Mouse (Mus musculus): Measurements from ENCODE around the gene Nadk2. TPM values are rescaled to one million over a fixed set of nuclear protein-coding genes. Genes with fewer than 3 reads are reported as not detected.

Nadk2 gene
- polyA plus RNA-seq, 1 experiment from 2014 or later: 35.3 TPM

DNA sequence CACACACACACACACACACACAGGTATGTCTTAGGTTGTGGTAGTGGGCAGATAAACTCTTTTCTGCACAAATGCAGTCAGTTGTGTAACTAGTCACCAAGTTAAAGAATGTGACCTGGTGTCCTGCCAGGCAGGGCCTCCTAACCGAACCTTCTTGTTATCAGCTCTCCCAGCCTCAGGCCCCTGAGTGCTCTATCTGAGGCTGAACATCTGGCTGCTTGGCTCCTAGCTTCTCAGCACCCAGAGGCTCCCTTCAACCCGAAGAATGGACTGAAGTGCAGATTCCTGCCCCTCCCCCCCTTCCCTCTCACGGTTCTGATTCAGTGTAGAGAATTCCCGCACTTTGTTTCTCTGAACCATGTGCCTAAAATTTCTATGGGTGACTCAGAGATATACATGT is 3.6 kb downstream of the Nadk2 start:
- Histone ChIP-seq H3K4me3 (no peak overlapping the region), H3K27me3 (no peaks in the 10 kb centered on the region), H3K4me2 (replicated peaks) (no peak overlapping the region), H3K9me3 (no peaks in the 10 kb centered on the region), H3K36me3 (no peaks in the 10 kb centered on the region), H3K9ac (replicated peaks) (no peak overlapping the region), H3K27ac (replicated peaks) (no peak overlapping the region), H3K4me1 (peaks cover 45% of the 10 kb centered on the region)
- WGBS: 21% methylated on average over 4 of the region's 4 CpGs
- ATAC-seq (ENCODE audit: low FRiP score, low read depth): no peak

DNA sequence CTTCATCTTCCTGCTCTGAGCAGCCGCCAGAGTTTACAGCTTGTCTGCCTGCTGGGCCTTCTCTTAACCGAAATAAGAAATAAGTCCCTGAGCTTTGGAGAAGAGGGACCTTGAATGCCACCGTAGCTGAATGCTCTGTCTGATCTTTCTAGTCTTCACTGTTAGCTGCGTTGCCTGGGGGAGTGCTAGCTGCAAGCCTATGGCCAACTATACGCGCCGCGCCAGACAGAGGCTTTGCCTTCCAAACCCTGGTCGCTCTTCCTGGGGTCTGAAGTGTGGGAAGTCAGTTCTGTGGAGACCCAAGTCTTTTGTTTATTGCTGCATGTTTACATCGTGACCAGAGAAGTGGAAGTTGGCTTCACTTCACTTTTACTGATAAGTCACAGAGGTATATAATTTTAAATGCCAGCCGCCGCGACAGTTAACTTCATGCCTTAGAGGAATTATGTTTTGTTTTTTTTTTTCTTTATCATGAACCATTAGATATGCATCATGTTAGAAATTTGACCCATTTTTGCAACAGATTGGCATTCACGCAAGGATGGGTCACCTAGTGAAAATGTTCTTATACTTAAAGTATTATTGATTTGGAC is 4.6 kb downstream of the Nadk2 start:
- no peak overlapping the region for H3K4me3 ChIP-seq
- H3K36me3 ChIP-seq: no peaks in the 10 kb centered on the region
- no peak overlapping the region for H3K4me2 ChIP-seq (replicated peaks)
- WGBS: 74% methylated on average over 14 of the region's 14 CpGs
- no peaks in the 10 kb centered on the region for H3K27me3 ChIP-seq
- no peak overlapping the region for H3K27ac ChIP-seq (replicated peaks)
- H3K4me1 ChIP-seq: peaks cover 38% of the 10 kb centered on the region
- no peak overlapping the region; the same call in 1 of the 2 replicates for H3K9ac ChIP-seq (replicated peaks)
- H3K9me3 ChIP-seq: no peaks in the 10 kb centered on the region
- ATAC-seq (ENCODE audit: low FRiP score, low read depth): no peak

DNA sequence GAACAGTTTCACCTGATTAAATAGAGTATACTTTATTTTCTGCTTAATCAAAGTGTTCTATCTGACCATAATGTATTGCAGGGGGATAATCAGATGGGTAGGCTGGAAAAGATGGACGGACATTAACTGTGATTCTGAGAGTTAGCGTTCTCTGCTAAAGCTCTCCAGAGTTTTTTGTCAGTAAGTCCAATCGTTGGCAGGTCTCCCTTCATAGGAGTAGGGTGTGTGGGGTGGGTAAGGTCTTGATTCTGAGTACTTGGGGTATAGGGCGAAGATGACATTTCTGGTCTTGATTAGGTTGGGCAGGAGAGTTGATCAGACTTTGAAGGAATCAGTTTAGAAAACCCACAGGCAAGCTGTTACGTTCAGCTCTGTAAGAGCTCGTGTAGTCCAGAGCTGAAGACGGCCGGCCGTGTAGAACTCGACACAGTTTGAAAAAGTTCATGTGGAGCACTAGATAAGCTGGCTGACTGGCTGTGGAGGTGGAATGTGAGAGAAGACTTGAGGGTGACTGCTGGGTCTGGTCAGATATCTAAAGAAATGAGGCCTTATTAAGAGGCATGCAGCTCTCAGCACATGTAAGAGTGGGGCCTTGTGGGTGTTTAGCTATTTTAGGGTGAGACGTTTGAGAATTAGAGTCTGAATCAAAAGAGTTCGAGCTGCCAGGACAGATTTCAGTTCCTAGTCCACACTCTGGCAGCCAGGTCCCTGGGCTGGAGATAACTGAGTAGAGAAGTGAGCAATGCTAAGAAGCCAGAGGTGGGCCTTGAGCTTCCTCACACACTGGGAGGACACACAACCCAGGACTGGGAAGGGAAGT is 7.6 kb downstream of the Nadk2 start:
- H3K4me2 ChIP-seq (replicated peaks): no peak overlapping the region
- H3K9me3 ChIP-seq: no peaks in the 10 kb centered on the region
- no peak overlapping the region for H3K27ac ChIP-seq (replicated peaks)
- no peak for ATAC-seq (ENCODE audit: low FRiP score, low read depth)
- no peak overlapping the region for H3K9ac ChIP-seq (replicated peaks)
- peaks cover 25% of the 10 kb centered on the region for H3K4me1 ChIP-seq
- H3K27me3 ChIP-seq: no peaks in the 10 kb centered on the region
- WGBS: 75% methylated on average over 12 of the region's 12 CpGs
- H3K36me3 ChIP-seq: no peaks in the 10 kb centered on the region
- H3K4me3 ChIP-seq: no peak overlapping the region

DNA sequence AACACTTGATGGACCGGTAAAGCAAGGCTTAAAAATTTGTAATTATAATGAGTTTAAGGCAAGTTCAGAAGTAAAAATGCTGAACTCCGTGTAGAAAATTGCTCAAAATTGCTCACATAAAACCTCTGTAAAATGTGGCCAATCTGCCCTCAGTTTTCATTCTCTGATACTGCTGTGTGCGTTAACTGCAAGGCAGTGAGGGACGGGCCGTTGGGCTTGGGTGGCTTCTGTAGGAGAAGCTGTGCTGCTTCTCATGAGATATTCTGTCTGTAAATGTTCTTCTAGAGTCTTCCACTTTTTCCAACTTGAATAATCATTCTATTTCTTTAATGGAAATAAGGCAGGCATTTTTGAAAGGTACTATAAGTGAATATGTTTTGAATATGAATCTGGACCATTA is 8.6 kb downstream of the Nadk2 start:
- ATAC-seq (ENCODE audit: low FRiP score, low read depth): no peak
- H3K27ac ChIP-seq (replicated peaks): no peak overlapping the region
- H3K9me3 ChIP-seq: no peaks in the 10 kb centered on the region
- 50% methylated on average over 5 of the region's 5 CpGs for WGBS
- H3K4me2 ChIP-seq (replicated peaks): no peak overlapping the region
- no peaks in the 10 kb centered on the region for H3K27me3 ChIP-seq
- H3K9ac ChIP-seq (replicated peaks): no peak overlapping the region
- no peak overlapping the region for H3K4me3 ChIP-seq
- peaks cover 21% of the 10 kb centered on the region for H3K4me1 ChIP-seq
- H3K36me3 ChIP-seq: peaks cover 3% of the 10 kb centered on the region; the same call in 1 of the 2 replicates

DNA sequence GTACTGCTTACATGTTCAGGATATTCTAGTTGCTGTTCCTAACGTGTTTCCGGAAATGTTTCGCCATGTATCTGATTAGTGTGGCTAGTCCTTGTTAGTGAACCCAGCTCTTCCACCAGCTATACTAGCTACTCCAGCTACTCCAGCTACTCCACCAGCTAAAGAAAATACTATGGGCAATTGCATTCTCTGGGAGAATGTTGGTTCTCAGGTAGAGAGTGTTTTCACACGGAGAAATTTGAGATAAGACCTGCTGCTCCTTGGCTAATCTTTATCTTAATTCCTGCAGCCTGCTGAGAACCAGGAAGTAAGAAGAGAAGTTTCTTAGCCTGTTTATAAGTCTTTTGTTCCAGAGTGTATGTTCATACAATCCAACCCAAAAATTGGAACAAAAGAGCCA is 9.1 kb downstream of the Nadk2 start:
- Histone ChIP-seq H3K4me2 (replicated peaks) (no peak overlapping the region), H3K4me3 (no peak overlapping the region), H3K27me3 (no peaks in the 10 kb centered on the region), H3K27ac (replicated peaks) (no peak overlapping the region), H3K9ac (replicated peaks) (no peak overlapping the region), H3K9me3 (no peaks in the 10 kb centered on the region), H3K36me3 (peaks cover 3% of the 10 kb centered on the region; the same call in 1 of the 2 replicates), H3K4me1 (peaks cover 15% of the 10 kb centered on the region)
- no peak for ATAC-seq (ENCODE audit: low FRiP score, low read depth)
- WGBS: 65% methylated on average over 4 of the region's 4 CpGs

DNA sequence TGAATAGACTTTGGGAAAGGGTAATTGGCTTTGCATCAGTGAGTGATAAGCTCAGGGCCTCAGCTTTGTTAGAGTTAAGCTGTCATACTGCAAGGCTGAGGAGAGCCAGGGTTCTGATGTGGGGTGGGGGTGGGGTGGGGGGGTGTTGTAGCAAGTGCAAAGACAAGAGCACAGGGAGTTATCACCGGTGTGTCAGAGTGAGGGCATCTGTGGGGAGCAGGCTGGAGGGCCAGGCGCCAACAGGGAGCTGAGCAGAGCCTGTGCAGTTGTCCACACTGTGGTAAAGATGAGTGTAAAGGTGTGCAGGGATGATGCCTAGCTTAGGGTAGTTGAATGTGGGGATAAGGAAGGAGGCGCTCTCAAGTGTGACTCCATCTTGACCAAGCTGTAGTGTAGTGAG is 10.2 kb downstream of the Nadk2 start:
- ATAC-seq (ENCODE audit: low FRiP score, low read depth): peak; percentile 41; the same call in 1 of the 2 replicates
- peaks cover 12% of the 10 kb centered on the region for H3K4me1 ChIP-seq
- WGBS: 76% methylated on average over 3 of the region's 3 CpGs
- H3K9me3 ChIP-seq: no peaks in the 10 kb centered on the region
- no peak overlapping the region for H3K27ac ChIP-seq (replicated peaks)
- H3K4me2 ChIP-seq (replicated peaks): no peak overlapping the region
- H3K9ac ChIP-seq (replicated peaks): no peak overlapping the region
- H3K4me3 ChIP-seq: no peak overlapping the region
- no peaks in the 10 kb centered on the region for H3K27me3 ChIP-seq
- peaks cover 8% of the 10 kb centered on the region; the same call in 1 of the 2 replicates for H3K36me3 ChIP-seq

DNA sequence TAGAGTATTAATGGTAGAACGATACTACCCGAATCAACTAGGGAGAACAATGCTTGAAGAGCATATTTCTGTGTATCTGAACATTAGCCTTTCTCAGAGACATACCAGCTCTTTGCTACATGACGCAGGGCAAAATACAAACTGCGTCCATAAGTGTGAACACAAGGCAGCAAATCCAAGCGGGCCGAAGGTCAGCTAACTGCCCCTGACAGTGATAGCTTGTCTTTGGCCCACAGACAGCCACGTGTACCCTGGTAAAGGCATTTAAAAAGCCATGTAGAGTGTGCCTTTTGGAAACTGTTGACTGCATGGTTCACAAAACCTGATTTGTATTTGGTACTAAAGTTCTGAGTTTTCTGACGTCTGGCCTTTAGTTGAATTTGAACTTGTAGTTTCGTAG is 11.7 kb downstream of the Nadk2 start:
- H3K9me3 ChIP-seq: no peaks in the 10 kb centered on the region
- no peak overlapping the region for H3K4me3 ChIP-seq
- WGBS: 92% methylated on average over 9 of the region's 9 CpGs
- no peak overlapping the region for H3K9ac ChIP-seq (replicated peaks)
- H3K36me3 ChIP-seq: peaks cover 8% of the 10 kb centered on the region; the same call in 1 of the 2 replicates
- no peak overlapping the region for H3K27ac ChIP-seq (replicated peaks)
- H3K4me2 ChIP-seq (replicated peaks): no peak overlapping the region
- ATAC-seq (ENCODE audit: low FRiP score, low read depth): no peak
- peaks cover 20% of the 10 kb centered on the region for H3K4me1 ChIP-seq
- no peaks in the 10 kb centered on the region for H3K27me3 ChIP-seq

DNA sequence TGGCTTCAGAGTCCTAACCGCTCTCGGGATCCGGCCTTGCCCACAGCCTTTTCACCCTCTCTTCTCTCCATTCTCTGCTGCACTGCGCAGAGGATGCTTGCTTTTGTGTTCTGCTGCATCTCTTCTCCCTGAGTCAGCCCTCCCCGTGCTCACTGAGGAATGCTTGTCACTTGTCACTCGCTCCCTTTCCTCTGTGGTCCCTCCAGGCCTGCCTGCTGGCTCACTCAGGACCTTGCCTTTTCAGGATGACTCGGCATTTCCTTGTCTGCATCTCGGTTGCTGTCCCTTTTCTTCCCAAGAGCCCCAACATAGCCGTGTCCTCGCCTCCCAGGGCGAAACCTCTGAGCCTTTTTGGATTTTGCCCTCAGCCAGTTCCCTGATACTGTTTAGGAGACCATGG is 15.8 kb downstream of the Nadk2 start:
- H3K4me1 ChIP-seq: peaks cover 9% of the 10 kb centered on the region; the same call in 1 of the 2 replicates
- H3K4me2 ChIP-seq (replicated peaks): no peak overlapping the region
- 55% methylated on average over 11 of the region's 11 CpGs for WGBS
- no peak overlapping the region for H3K27ac ChIP-seq (replicated peaks)
- no peak overlapping the region for H3K4me3 ChIP-seq
- H3K9me3 ChIP-seq: no peaks in the 10 kb centered on the region
- no peaks in the 10 kb centered on the region for H3K27me3 ChIP-seq
- ATAC-seq (ENCODE audit: low FRiP score, low read depth): no peak
- H3K9ac ChIP-seq (replicated peaks): 0 out of 2 replicates have a peak overlapping the region, but pooled peaks have one; percentile 11
- peaks cover 20% of the 10 kb centered on the region for H3K36me3 ChIP-seq

DNA sequence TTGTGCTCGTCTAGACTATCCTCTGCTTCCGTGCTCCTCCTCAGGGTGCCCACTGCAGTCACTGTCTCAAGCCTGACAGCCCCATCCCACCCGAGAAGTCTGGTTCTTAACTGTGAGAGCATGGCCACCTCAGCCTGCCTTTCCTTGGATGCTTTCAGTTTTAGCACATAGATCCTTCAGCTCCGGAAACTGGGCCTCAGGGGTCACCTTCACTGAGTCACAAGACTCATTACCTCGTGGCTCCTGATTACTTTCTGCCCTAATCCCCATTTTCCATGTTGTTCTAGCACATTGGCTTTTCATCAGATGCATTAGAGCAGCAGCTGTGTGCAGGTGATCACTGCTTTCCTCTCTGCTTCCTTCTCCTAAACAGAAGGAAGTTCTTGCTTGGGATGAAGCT is 16.4 kb downstream of the Nadk2 start:
- H3K4me2 ChIP-seq (replicated peaks): no peak overlapping the region
- ATAC-seq (ENCODE audit: low FRiP score, low read depth): no peak
- H3K9ac ChIP-seq (replicated peaks): no peak overlapping the region
- H3K4me3 ChIP-seq: no peak overlapping the region
- peaks cover 21% of the 10 kb centered on the region for H3K36me3 ChIP-seq
- 76% methylated on average over 5 of the region's 5 CpGs for WGBS
- no peaks in the 10 kb centered on the region for H3K9me3 ChIP-seq
- no peaks in the 10 kb centered on the region for H3K27me3 ChIP-seq
- peaks cover 9% of the 10 kb centered on the region; the same call in 1 of the 2 replicates for H3K4me1 ChIP-seq
- H3K27ac ChIP-seq (replicated peaks): no peak overlapping the region

DNA sequence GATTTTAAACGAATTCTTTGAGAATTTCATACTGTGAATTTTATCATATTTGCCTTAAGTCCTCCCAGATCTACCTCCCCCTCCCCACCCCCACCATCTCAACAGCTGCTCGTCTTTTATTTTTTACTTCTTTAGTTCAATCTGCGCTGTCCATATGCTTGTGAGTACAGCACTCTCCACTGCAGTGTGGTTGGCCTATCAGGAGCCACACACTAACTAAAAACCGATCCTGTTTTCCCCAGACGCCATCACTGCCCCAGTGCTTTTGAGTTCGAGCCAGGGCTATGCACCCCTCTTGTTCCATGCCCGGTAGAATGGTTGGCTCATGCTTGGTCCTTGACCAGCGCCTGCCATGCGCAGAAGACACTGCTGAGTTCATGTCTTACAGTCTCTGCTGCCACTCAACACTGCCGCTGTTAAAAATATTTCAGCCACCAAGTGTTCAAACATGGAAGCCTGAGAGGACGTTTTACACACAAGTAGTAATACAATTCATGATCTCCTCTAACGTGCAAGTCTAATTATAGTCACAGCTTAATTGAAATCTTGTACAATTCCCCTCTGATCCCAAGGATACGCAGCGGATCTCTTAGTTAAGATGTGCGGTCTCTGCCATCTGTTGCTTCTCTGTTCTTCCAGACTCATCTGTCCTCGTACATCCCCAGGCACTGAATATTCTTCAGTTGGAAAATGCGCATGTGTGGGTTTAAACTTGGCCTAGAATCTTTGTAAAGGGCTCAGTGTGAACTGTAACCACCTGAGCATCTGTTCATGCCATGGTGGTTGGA is 17.0 kb downstream of the Nadk2 start:
- Histone ChIP-seq H3K9me3 (no peaks in the 10 kb centered on the region), H3K4me1 (peaks cover 9% of the 10 kb centered on the region; the same call in 1 of the 2 replicates), H3K36me3 (peaks cover 26% of the 10 kb centered on the region), H3K27ac (replicated peaks) (no peak overlapping the region), H3K9ac (replicated peaks) (no peak overlapping the region), H3K4me3 (no peak overlapping the region), H3K27me3 (no peaks in the 10 kb centered on the region), H3K4me2 (replicated peaks) (no peak overlapping the region)
- WGBS: 90% methylated on average over 17 of the region's 17 CpGs
- no peak for ATAC-seq (ENCODE audit: low FRiP score, low read depth)

DNA sequence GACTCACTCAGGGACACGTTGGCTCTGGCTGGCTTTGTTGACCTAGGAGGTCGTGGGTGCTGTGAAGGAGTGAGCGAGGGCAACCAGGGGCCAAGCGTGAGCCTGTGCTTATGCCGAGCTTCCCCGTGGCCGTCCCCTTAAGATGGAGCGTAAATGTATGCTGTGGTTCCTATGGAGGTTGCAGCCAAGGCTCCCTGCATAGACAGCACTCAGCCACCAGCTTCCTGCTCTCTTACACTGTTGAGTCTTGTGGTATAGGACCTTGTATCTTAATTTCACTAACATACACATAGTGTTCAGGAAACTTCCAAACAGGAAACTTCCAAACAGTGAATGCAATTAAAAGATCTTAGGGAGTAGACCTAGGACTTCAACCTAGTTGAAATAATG is 17.6 kb downstream of the Nadk2 start:
- H3K27me3 ChIP-seq: no peaks in the 10 kb centered on the region
- 72% methylated on average over 8 of the region's 8 CpGs for WGBS
- H3K4me1 ChIP-seq: peaks cover 9% of the 10 kb centered on the region; the same call in 1 of the 2 replicates
- no peak overlapping the region for H3K4me2 ChIP-seq (replicated peaks)
- H3K27ac ChIP-seq (replicated peaks): no peak overlapping the region
- ATAC-seq (ENCODE audit: low FRiP score, low read depth): no peak
- H3K4me3 ChIP-seq: no peak overlapping the region
- H3K36me3 ChIP-seq: peaks cover 31% of the 10 kb centered on the region
- H3K9me3 ChIP-seq: no peaks in the 10 kb centered on the region
- no peak overlapping the region for H3K9ac ChIP-seq (replicated peaks)
